Mouse (Mus musculus) liver, embryonic 13.5 days (tissue): ENCODE data around the gene Tmem59. TPM values are rescaled to one million over a fixed set of nuclear protein-coding genes. Genes with fewer than 3 reads are reported as not detected.

ENCODE experiments used
- ATAC-seq: fragments of 200-750 bp; cut with Nextera tagmentation; 2 replicates; pipeline ENCODE4 v1.8.0; 2017; ENCODE audit warnings: low read depth, mild to moderate bottlenecking, moderate number of reproducible peaks, moderate library complexity
- DNase-seq: peaks from one replicate; pipeline ENCODE4 v3.0.0; 2022
- H3K27ac ChIP-seq: fragments of 300-500 bp; sonication (generic); 2 replicates; pipeline ENCODE4 v1.5.1; 2015; ENCODE audit warnings: moderate library complexity, mild to moderate bottlenecking, inconsistent platforms
- H3K27me3 ChIP-seq: fragments of 300-500 bp; sonication (generic); 2 replicates; pipeline ENCODE4 v1.6.1; 2015; ENCODE audit warnings: mild to moderate bottlenecking, inconsistent platforms
- H3K36me3 ChIP-seq: fragments of 300-500 bp; sonication (generic); 2 replicates; pipeline ENCODE4 v1.6.1; 2015; ENCODE audit warnings: mild to moderate bottlenecking, inconsistent platforms
- H3K4me1 ChIP-seq: fragments of 300-500 bp; sonication (generic); replicated peaks from 2 replicates; pipeline ENCODE4 v1.6.1; 2015; ENCODE audit warnings: inconsistent platforms
- H3K4me2 ChIP-seq: fragments of 300-500 bp; sonication (generic); 2 replicates; pipeline ENCODE4 v1.6.1; 2015; ENCODE audit warnings: inconsistent platforms, mild to moderate bottlenecking, moderate library complexity
- H3K4me3 ChIP-seq: fragments of 300-500 bp; sonication (generic); replicated peaks from 2 replicates; pipeline ENCODE4 v1.5.1; 2015; ENCODE audit warnings: mild to moderate bottlenecking, inconsistent platforms
- H3K9ac ChIP-seq: fragments of 300-500 bp; sonication (generic); 2 replicates; pipeline ENCODE4 v1.6.1; 2015; ENCODE audit warnings: mild to moderate bottlenecking, inconsistent platforms
- H3K9me3 ChIP-seq: fragments of 300-500 bp; sonication (generic); replicated peaks from 2 replicates; pipeline ENCODE4 v1.6.1; 2016; ENCODE audit warnings: inconsistent platforms
- WGBS: fragments of 180-500 bp; shearing (Covaris S2); methylation state at CpG from one replicate; pipeline ENCODE4 v1.1.7; 2015; ENCODE audit not compliant: insufficient replicate concordance; 5-methylcytosine and 5-hydroxymethylcytosine counted together
- polyA plus RNA-seq: library from polyadenylated mRNA; unstranded; fragments of >200 nt; fragmentation: Nextera tagmentation; extraction: Ambion mirVana; gene quantifications from 2 replicates; pipeline ENCODE4 v1.2.1, GENCODE M21; 2015

Tmem59 gene
- polyA plus RNA-seq = 150 and 179 TPM in 2 replicates

GRCm38 (mm10) chr4:107178182-107178829 is at the start of gene Tmem59:
Gene Tmem59 (plus strand): TSS chr4:107178399.
- H3K4me1 ChIP-seq = peaks cover 51% of the 10 kb centered on the region
- peak within 1 kb of the TSS; percentile 92 for H3K27ac ChIP-seq
- no peaks in the 10 kb centered on the region for H3K27me3 ChIP-seq
- peak within 1 kb of the TSS; percentile 96 for H3K9ac ChIP-seq
- peak; percentile 95 for DNase-seq
- no peaks in the 10 kb centered on the region for H3K9me3 ChIP-seq
- peaks cover 15% of the 10 kb centered on the region; the same call in 1 of the 2 replicates for H3K36me3 ChIP-seq
- WGBS = under 1% methylated on average over 48 of the region's 49 CpGs
- peak within 1 kb of the TSS; percentile 72 for H3K4me2 ChIP-seq
- peak; percentile 89 for ATAC-seq
- H3K4me3 ChIP-seq = peak within 1 kb of the TSS; percentile 94

GRCm38 (mm10) chr4:107129373-107129772 is 48.8 kb upstream of the Tmem59 start:
- Histone ChIP-seq H3K9ac (no peak overlapping the region), H3K27ac (no peak overlapping the region), H3K4me2 (no peak overlapping the region), H3K27me3 (no peaks in the 10 kb centered on the region), H3K9me3 (no peaks in the 10 kb centered on the region), H3K36me3 (no peaks in the 10 kb centered on the region), H3K4me3 (no peak overlapping the region), H3K4me1 (no peaks in the 10 kb centered on the region)
- no peak for DNase-seq
- no peak for ATAC-seq
- 68% methylated on average over 8 of the region's 8 CpGs for WGBS

GRCm38 (mm10) chr4:107130534-107130933 is 47.7 kb upstream of the Tmem59 start:
- Histone ChIP-seq H3K27me3 (no peaks in the 10 kb centered on the region), H3K36me3 (no peaks in the 10 kb centered on the region), H3K9ac (no peak overlapping the region), H3K9me3 (no peaks in the 10 kb centered on the region), H3K27ac (no peak overlapping the region), H3K4me3 (no peak overlapping the region), H3K4me1 (peaks cover 4% of the 10 kb centered on the region; the same call in 1 of the 2 replicates), H3K4me2 (no peak overlapping the region)
- 20% methylated on average over 9 of the region's 9 CpGs for WGBS
- ATAC-seq = no peak
- DNase-seq = no peak

DNA sequence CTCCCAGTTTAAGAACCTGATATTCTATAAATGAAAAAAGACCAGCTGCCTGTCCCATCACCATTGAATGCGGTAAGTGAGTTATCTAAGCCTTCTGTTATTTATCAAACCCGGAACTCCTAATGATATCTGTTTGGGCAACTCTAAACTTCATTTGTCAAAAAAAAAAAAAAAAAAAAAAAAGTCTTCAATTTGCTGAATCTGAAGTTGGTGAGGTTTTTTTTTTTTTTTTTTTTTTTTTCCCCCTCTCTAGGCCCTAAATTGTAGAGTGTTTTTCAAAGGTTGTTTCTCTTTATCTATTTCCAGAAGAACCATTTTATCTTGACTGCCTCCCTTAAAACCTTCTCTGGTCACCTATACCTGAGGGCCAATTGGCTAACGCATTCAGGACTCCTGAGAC is 43.3 kb upstream of the Tmem59 start:
- H3K27ac ChIP-seq = no peak overlapping the region
- no peaks in the 10 kb centered on the region for H3K9me3 ChIP-seq
- 65% methylated on average over 3 of the region's 3 CpGs for WGBS
- peaks cover 4% of the 10 kb centered on the region; the same call in 1 of the 2 replicates for H3K4me1 ChIP-seq
- H3K36me3 ChIP-seq = peaks cover 9% of the 10 kb centered on the region
- H3K4me3 ChIP-seq = no peak overlapping the region
- no peaks in the 10 kb centered on the region for H3K27me3 ChIP-seq
- ATAC-seq (no peak), DNase-seq (no peak)
- no peak overlapping the region for H3K4me2 ChIP-seq
- no peak overlapping the region for H3K9ac ChIP-seq

GRCm38 (mm10) chr4:107135663-107136062 is 42.5 kb upstream of the Tmem59 start:
- peaks cover 8% of the 10 kb centered on the region; the same call in 1 of the 2 replicates for H3K4me1 ChIP-seq
- no peak overlapping the region for H3K4me2 ChIP-seq
- 71% methylated on average over 5 of the region's 5 CpGs for WGBS
- H3K9me3 ChIP-seq = no peaks in the 10 kb centered on the region
- no peak overlapping the region for H3K9ac ChIP-seq
- ATAC-seq = no peak
- H3K4me3 ChIP-seq = no peak overlapping the region
- no peaks in the 10 kb centered on the region for H3K27me3 ChIP-seq
- H3K27ac ChIP-seq = no peak overlapping the region
- no peak for DNase-seq
- H3K36me3 ChIP-seq = peaks cover 9% of the 10 kb centered on the region

GRCm38 (mm10) chr4:107136531-107136930 is 41.7 kb upstream of the Tmem59 start:
- ATAC-seq (no peak), DNase-seq (no peak)
- Histone ChIP-seq H3K27me3 (no peaks in the 10 kb centered on the region), H3K4me1 (peaks cover 8% of the 10 kb centered on the region; the same call in 1 of the 2 replicates), H3K9me3 (no peaks in the 10 kb centered on the region), H3K9ac (no peak overlapping the region), H3K27ac (no peak overlapping the region), H3K4me3 (no peak overlapping the region), H3K36me3 (peaks cover 9% of the 10 kb centered on the region), H3K4me2 (no peak overlapping the region)
- 62% methylated on average over 3 of the region's 3 CpGs for WGBS

GRCm38 (mm10) chr4:107138948-107139835 is 39.0 kb upstream of the Tmem59 start:
- Histone ChIP-seq H3K27ac (no peak overlapping the region), H3K9ac (no peak overlapping the region), H3K36me3 (peaks cover 9% of the 10 kb centered on the region), H3K4me2 (no peak overlapping the region), H3K27me3 (no peaks in the 10 kb centered on the region), H3K4me1 (peaks cover 8% of the 10 kb centered on the region; the same call in 1 of the 2 replicates), H3K9me3 (no peaks in the 10 kb centered on the region), H3K4me3 (no peak overlapping the region)
- DNase-seq (no peak), ATAC-seq (no peak)
- 81% methylated on average over 37 of the region's 37 CpGs for WGBS

GRCm38 (mm10) chr4:107139836-107140631 is 38.2 kb upstream of the Tmem59 start:
- no peak for ATAC-seq
- WGBS = 64% methylated on average over 13 of the region's 13 CpGs
- DNase-seq = no peak
- H3K4me2 ChIP-seq = no peak overlapping the region
- H3K27me3 ChIP-seq = no peaks in the 10 kb centered on the region
- H3K36me3 ChIP-seq = peaks cover 9% of the 10 kb centered on the region
- H3K4me1 ChIP-seq = peaks cover 8% of the 10 kb centered on the region; the same call in 1 of the 2 replicates
- no peaks in the 10 kb centered on the region for H3K9me3 ChIP-seq
- no peak overlapping the region for H3K9ac ChIP-seq
- 0 out of 2 replicates have a peak overlapping the region, but pooled peaks have one; percentile 29 for H3K27ac ChIP-seq
- H3K4me3 ChIP-seq = no peak overlapping the region

DNA sequence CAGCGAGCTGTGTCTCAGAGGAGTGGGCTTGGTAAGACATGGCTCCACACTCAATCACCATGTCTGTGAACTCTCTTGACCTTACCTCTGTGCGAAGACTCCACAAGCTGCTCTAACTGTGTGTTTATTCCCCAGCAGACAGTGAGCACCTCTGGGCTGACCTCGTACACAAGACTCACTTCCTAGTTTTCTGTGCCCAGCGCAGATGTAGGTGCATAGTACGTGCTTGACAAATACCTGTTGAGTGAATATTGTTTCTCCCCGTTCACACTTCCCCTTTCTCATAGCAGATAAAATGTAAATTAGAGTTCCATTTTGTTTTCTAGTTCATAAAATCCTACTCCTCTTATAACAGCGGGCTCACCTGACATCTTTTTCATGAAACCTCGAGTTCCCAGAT is 34.7 kb upstream of the Tmem59 start:
- Histone ChIP-seq H3K4me1 (peaks cover 4% of the 10 kb centered on the region; the same call in 1 of the 2 replicates), H3K4me3 (no peak overlapping the region), H3K9ac (no peak overlapping the region), H3K27ac (no peak overlapping the region), H3K4me2 (no peak overlapping the region), H3K27me3 (no peaks in the 10 kb centered on the region), H3K36me3 (peaks cover 33% of the 10 kb centered on the region), H3K9me3 (no peaks in the 10 kb centered on the region)
- no peak for ATAC-seq
- no peak for DNase-seq
- WGBS = 79% methylated on average over 8 of the region's 8 CpGs

DNA sequence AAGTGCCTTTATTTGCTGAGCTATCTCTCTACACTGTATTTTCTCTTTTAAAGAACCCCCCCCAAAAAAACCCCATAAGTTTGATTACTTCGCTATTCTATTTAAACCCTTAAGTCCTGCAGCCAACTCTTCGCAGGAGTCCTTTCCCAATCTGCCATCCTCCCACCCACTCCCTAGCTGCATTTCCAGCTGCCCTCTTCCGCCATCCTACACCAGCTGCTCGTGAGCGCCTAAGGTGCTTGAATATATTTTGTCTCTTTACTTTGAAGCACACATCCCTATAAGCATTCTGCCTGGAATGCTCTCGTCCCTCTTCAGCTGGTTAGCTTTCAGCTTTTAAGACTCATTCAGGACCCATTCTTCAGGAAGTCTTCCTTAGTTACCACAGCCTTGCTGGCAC is 27.2 kb upstream of the Tmem59 start:
- DNase-seq (no peak), ATAC-seq (no peak)
- H3K36me3 ChIP-seq = peaks cover 32% of the 10 kb centered on the region
- no peak overlapping the region for H3K4me2 ChIP-seq
- H3K9ac ChIP-seq = no peak overlapping the region
- H3K4me1 ChIP-seq = no peaks in the 10 kb centered on the region; the same call in 1 of the 2 replicates
- H3K4me3 ChIP-seq = no peak overlapping the region
- H3K27me3 ChIP-seq = no peaks in the 10 kb centered on the region
- 85% methylated on average over 6 of the region's 6 CpGs for WGBS
- no peaks in the 10 kb centered on the region for H3K9me3 ChIP-seq
- no peak overlapping the region for H3K27ac ChIP-seq

- Histone ChIP-seq H3K4me2 (no peak overlapping the region), H3K4me1 (peaks cover under 1% of the 10 kb centered on the region; the same call in 1 of the 2 replicates), H3K27ac (no peak overlapping the region), H3K27me3 (no peaks in the 10 kb centered on the region), H3K9ac (no peak overlapping the region), H3K36me3 (peaks cover 18% of the 10 kb centered on the region), H3K9me3 (no peaks in the 10 kb centered on the region), H3K4me3 (no peak overlapping the region)
- ATAC-seq (no peak), DNase-seq (no peak)
- WGBS = 82% methylated on average over 8 of the region's 8 CpGs
Observed at GRCm38 (mm10) chr4:107152571-107152970, 25.6 kb upstream of the Tmem59 start.
